Mouse (Mus musculus): Measurements from ENCODE around the gene Hist1h4c.

DNA sequence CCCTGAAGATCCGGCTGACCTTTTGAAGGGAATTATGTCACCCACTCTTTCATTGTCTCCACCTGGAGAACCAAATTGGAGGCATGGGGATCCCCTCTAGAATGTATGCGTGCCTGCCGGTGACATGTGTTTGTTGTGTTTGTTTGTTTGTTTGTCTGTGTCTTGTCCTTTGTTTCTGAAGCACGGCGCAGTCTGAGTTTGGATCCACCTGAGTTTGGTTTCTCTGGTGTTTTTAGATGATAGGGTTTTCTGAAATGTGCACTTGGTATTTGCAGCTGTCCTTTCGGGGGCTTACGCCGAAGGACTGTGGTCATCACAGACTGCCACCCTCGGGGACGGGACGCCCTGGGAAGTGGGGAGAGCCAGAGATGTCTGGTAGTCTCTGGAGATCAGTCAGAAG is 18.9 kb upstream of the Hist1h4c start:
- TF ChIP-seq CTCF (IDR thresholded peaks at IDR 0.05; ENCODE audit: control insufficient read depth, insufficient read depth, low read length) (no peak), POLR2A (IDR thresholded peaks at IDR 0.05; ENCODE audit: borderline replicate concordance, control insufficient read depth, low read depth, low read length) (no peak)

Data from bone marrow, adult 2 months (tissue).